Mouse (Mus musculus) liver, embryonic 14.5 days (tissue): ENCODE data around the gene Klf16.

Experiments used
- CTCF ChIP-seq: IDR thresholded peaks from 2 replicates; pipeline ENCODE4 v1.5.1; 2016; ENCODE audit warnings: antibody characterized with exemption, low read depth, control low read depth
- EP300 ChIP-seq: IDR thresholded peaks from 2 replicates; pipeline ENCODE4 v1.6.1; 2016; ENCODE audit warnings: antibody characterized with exemption, low read depth

GRCm38 (mm10) chr10:80568876-80569275, 8.2 kb downstream of the Klf16 start:
- TF ChIP-seq CTCF (no peak), EP300 (no peak)
